ENCODE assay signal across 17 mouse cellular contexts in the genomic region with DNA sequence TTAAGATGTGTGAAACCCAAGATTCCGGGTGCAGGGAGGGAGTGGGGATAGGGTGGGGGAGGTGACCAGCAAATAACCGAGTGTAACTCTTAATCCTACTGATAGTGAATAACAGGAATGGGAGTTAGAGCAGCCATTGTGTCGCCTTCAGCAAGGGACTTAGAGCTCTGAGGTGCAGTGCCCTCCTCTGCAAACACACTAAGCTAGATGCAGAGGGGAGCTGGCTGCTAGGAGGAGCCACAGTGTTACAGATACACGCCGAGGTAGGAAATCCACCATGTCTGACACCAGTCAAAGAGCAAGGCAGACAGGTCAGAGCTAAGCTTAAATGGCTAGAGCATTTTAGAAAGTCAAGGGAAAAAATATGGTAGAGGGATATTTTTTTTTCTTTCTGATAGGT. TPM values are rescaled to one million over a fixed set of nuclear protein-coding genes. Genes with fewer than 3 reads are reported as not detected.
DNase-seq lines count a peak whose midpoint lies in the region; ATAC-seq and TF ChIP-seq lines count a peak whose summit lies in the region.
"Had no signal": no experiment of that assay in that cellular context is flagged by ENCODE, and none has a peak within 500 bp of the region (broad histone marks: within the 10 kb centered on the region; RNA-seq: fewer than 3 reads in every experiment).

No protein-coding gene starts in this region.

- no peak for ATAC-seq in heart, embryonic 13.5 days (ENCODE audit: extremely low read depth, insufficient number of reproducible peaks, low FRiP score, low TSS enrichment)
- no peak for ATAC-seq in heart, embryonic 11.5 days (replicated peaks; ENCODE audit: insufficient number of reproducible peaks, low FRiP score, low TSS enrichment)
- no peak for ATAC-seq in kidney, embryonic 16.5 days (ENCODE audit: low FRiP score, low TSS enrichment)
- no peak for ATAC-seq in limb, embryonic 12.5 days (ENCODE audit: insufficient number of reproducible peaks, insufficient read depth, low FRiP score, low TSS enrichment, low read depth)
- ATAC-seq in stomach, postnatal 0 days (ENCODE audit: low FRiP score, low TSS enrichment) = peak; percentile 38; the same call in 1 of the 2 replicates
- ATAC-seq: forebrain, postnatal 0 days; hindbrain, postnatal 0 days had no signal

- H3K4me3 ChIP-seq in heart, embryonic 13.5 days = no peak overlapping the region
- H3K4me3 ChIP-seq in heart, embryonic 11.5 days (ENCODE audit: low read depth, low read length) = no peak overlapping the region
- no peak overlapping the region for H3K4me3 ChIP-seq in kidney, embryonic 16.5 days (ENCODE audit: low read length)
- no peak overlapping the region for H3K4me3 ChIP-seq in limb, embryonic 12.5 days (replicated peaks)
- no peak overlapping the region for H3K4me3 ChIP-seq in stomach, postnatal 0 days (ENCODE audit: low read depth, low read length)
- H3K4me3 ChIP-seq: forebrain, embryonic 12.5 days; gastrocnemius, adult 2 months; hindbrain, embryonic 12.5 days had no signal

- peak overlapping the region; percentile 34; the same call in 1 of the 2 replicates for H3K27ac ChIP-seq in heart, embryonic 13.5 days (replicated peaks)
- H3K27ac ChIP-seq in heart, embryonic 11.5 days (ENCODE audit: low read depth, low read length) = no peak overlapping the region
- peak overlapping the region; percentile 60 for H3K27ac ChIP-seq in kidney, embryonic 16.5 days (ENCODE audit: low read length)
- H3K27ac ChIP-seq in limb, embryonic 12.5 days = peak overlapping the region; percentile 75; the same call in 1 of the 2 replicates
- H3K27ac ChIP-seq in stomach, postnatal 0 days (replicated peaks) = no peak overlapping the region
- H3K27ac ChIP-seq: forebrain, embryonic 12.5 days; gastrocnemius, adult 2 months; hindbrain, embryonic 12.5 days; hindbrain, postnatal 0 days had no signal

- TF ChIP-seq EP300 in stomach, postnatal 0 days (optimal IDR thresholded peaks at IDR 0.05) = no peak

- WGBS in heart, embryonic 13.5 days = 37% methylated on average over 5 of the region's 5 CpGs
- WGBS in heart, embryonic 11.5 days (ENCODE audit: insufficient replicate concordance) = 30% methylated on average over 5 of the region's 5 CpGs
- 39% methylated on average over 5 of the region's 5 CpGs for WGBS in kidney, embryonic 16.5 days
- 50% methylated on average over 5 of the region's 5 CpGs for WGBS in limb, embryonic 12.5 days
- WGBS in stomach, postnatal 0 days = 40% methylated on average over 5 of the region's 5 CpGs

- 0 out of 2 replicates have a peak overlapping the region, but pooled peaks have one; percentile 11 for H3K4me2 ChIP-seq in heart, embryonic 13.5 days
- H3K4me2 ChIP-seq in heart, embryonic 11.5 days = no peak overlapping the region
- H3K4me2 ChIP-seq in kidney, embryonic 16.5 days (replicated peaks; ENCODE audit: low read depth, low read length) = no peak overlapping the region
- no peak overlapping the region for H3K4me2 ChIP-seq in limb, embryonic 12.5 days
- no peak overlapping the region for H3K4me2 ChIP-seq in stomach, postnatal 0 days (replicated peaks; ENCODE audit: low read depth)
- H3K4me2 ChIP-seq: forebrain, embryonic 12.5 days; hindbrain, embryonic 12.5 days had no signal

- peaks cover 29% of the 10 kb centered on the region for H3K4me1 ChIP-seq in heart, embryonic 13.5 days
- H3K4me1 ChIP-seq in heart, embryonic 11.5 days (ENCODE audit: control insufficient read depth, insufficient read depth, low read length) = peaks cover 4% of the 10 kb centered on the region; the same call in 1 of the 2 replicates
- H3K4me1 ChIP-seq in kidney, embryonic 16.5 days (ENCODE audit: insufficient read depth, low read length) = peaks cover 20% of the 10 kb centered on the region
- H3K4me1 ChIP-seq in limb, embryonic 12.5 days (replicated peaks) = peaks cover 23% of the 10 kb centered on the region
- H3K4me1 ChIP-seq in stomach, postnatal 0 days (replicated peaks; ENCODE audit: control insufficient read depth, insufficient read depth) = no peaks in the 10 kb centered on the region
- H3K4me1 ChIP-seq: forebrain, embryonic 12.5 days; hindbrain, embryonic 12.5 days had no signal

- DNase-seq in kidney, postnatal 25 days = no peak
- DNase-seq in stomach, postnatal 0 days (ENCODE audit: low spot score) = no peak
- no peak for DNase-seq in frontal cortex, adult 2 months (ENCODE audit: extremely low spot score in 1 of 2, low spot score in 1 of 2)
- DNase-seq: adrenal gland, adult 2 months; adrenal gland, postnatal 25 days; cerebellum, adult 2 months; forebrain, postnatal 0 days; gastrocnemius, adult 2 months; gastrocnemius, postnatal 25 days; heart, postnatal 4 days had no signal

- H3K36me3 ChIP-seq in heart, embryonic 13.5 days = peaks cover 61% of the 10 kb centered on the region
- no peaks in the 10 kb centered on the region for H3K36me3 ChIP-seq in heart, embryonic 11.5 days (ENCODE audit: control insufficient read depth, insufficient read depth, low read length)
- peaks cover 10% of the 10 kb centered on the region for H3K36me3 ChIP-seq in kidney, embryonic 16.5 days (ENCODE audit: insufficient read depth, low read length)
- H3K36me3 ChIP-seq in limb, embryonic 12.5 days = peaks cover 44% of the 10 kb centered on the region
- H3K36me3 ChIP-seq in stomach, postnatal 0 days (ENCODE audit: control insufficient read depth, insufficient read depth, low read length) = no peaks in the 10 kb centered on the region

- no peaks in the 10 kb centered on the region for H3K27me3 ChIP-seq in heart, embryonic 13.5 days (replicated peaks)
- H3K27me3 ChIP-seq in heart, embryonic 11.5 days (ENCODE audit: control insufficient read depth, insufficient read depth, low read length) = no peaks in the 10 kb centered on the region
- no peaks in the 10 kb centered on the region for H3K27me3 ChIP-seq in kidney, embryonic 16.5 days (ENCODE audit: insufficient read depth, low read length)
- no peaks in the 10 kb centered on the region for H3K27me3 ChIP-seq in limb, embryonic 12.5 days
- H3K27me3 ChIP-seq in stomach, postnatal 0 days (ENCODE audit: control insufficient read depth, insufficient read depth, low read length) = no peaks in the 10 kb centered on the region
- H3K27me3 ChIP-seq: forebrain, embryonic 12.5 days; hindbrain, embryonic 12.5 days had no signal

- H3K9ac ChIP-seq in heart, embryonic 13.5 days = 0 out of 2 replicates have a peak overlapping the region, but pooled peaks have one; percentile 1
- no peak overlapping the region for H3K9ac ChIP-seq in heart, embryonic 11.5 days (ENCODE audit: low read depth, low read length)
- H3K9ac ChIP-seq in kidney, embryonic 16.5 days (replicated peaks; ENCODE audit: low read length) = no peak overlapping the region
- H3K9ac ChIP-seq in limb, embryonic 12.5 days (replicated peaks) = no peak overlapping the region
- H3K9ac ChIP-seq in stomach, postnatal 0 days (ENCODE audit: low read length) = no peak overlapping the region
- H3K9ac ChIP-seq: forebrain, embryonic 12.5 days; forebrain, postnatal 0 days; hindbrain, embryonic 12.5 days had no signal

- H3K9me3 ChIP-seq in heart, embryonic 13.5 days = no peaks in the 10 kb centered on the region
- no peaks in the 10 kb centered on the region for H3K9me3 ChIP-seq in heart, embryonic 11.5 days (replicated peaks; ENCODE audit: control insufficient read depth, low read length)
- no peaks in the 10 kb centered on the region for H3K9me3 ChIP-seq in kidney, embryonic 16.5 days (ENCODE audit: low read length)
- no peaks in the 10 kb centered on the region for H3K9me3 ChIP-seq in limb, embryonic 12.5 days
- no peaks in the 10 kb centered on the region for H3K9me3 ChIP-seq in stomach, postnatal 0 days (ENCODE audit: control insufficient read depth, low read length)
- H3K9me3 ChIP-seq: forebrain, embryonic 12.5 days; hindbrain, embryonic 12.5 days had no signal

- no peak for TF ChIP-seq CTCF in stomach, postnatal 0 days (IDR thresholded peaks at IDR 0.05; ENCODE audit: low read depth)

RNA-seq across cellular contexts. Expression of gene Tbc1d7, which starts 13.9 kb away (rescaled TPM):
- 55.9 and 60.9 TPM in 2 replicates for polyA plus RNA-seq in heart, embryonic 13.5 days (2015; fragmentation: Nextera tagmentation; extraction: Ambion mirVana)
- 51.1 and 54.2 TPM in 2 replicates for polyA plus RNA-seq in heart, embryonic 11.5 days (2014; fragmentation: Nextera tagmentation; extraction: Ambion mirVana)
- 57.3 and 58.0 TPM in 2 replicates for polyA plus RNA-seq in kidney, embryonic 16.5 days (2015; fragmentation: Nextera tagmentation; extraction: Ambion mirVana)
- 64.1 and 67.1 TPM in 2 replicates for polyA plus RNA-seq in limb, embryonic 12.5 days (2016; fragmentation: Nextera tagmentation; extraction: Ambion mirVana)
- 30.9 and 31.3 TPM in 2 replicates for polyA plus RNA-seq in stomach, postnatal 0 days (2015; fragmentation: Nextera tagmentation; extraction: Ambion mirVana)
- polyA plus RNA-seq in frontal cortex, adult 2 months (2012; rRNA removed) = 31.6 and 35.8 TPM in 2 replicates

Comparison
In these comparisons a context has a peak if more than half of its experiments do, and no peak if none do; other contexts are left out.
1. H3K27ac ChIP-seq: peak in heart, embryonic 13.5 days (single experiment), kidney, embryonic 16.5 days (single experiment) and limb, embryonic 12.5 days (single experiment); none in heart, embryonic 11.5 days (single experiment) and stomach, postnatal 0 days (single experiment).